Mouse (Mus musculus): ENCODE measurements around the gene Edar. TPM values are rescaled to one million over a fixed set of nuclear protein-coding genes. Genes with fewer than 3 reads are reported as not detected.
A peak's percentile ranks its signal among the peaks of the same experiment; 100 is the strongest.

Gene Edar
- total RNA-seq, 2 experiments from 2014 or later = 0.21 to 0.24 TPM

- no peak for DNase-seq
Observed at GRCm38 (mm10) chr10:58651270-58652042, 24.0 kb downstream of the Edar start.

GRCm38 (mm10) chr10:58648787-58649186 is 26.7 kb downstream of the Edar start:
- DNase-seq = no peak

- no peak for DNase-seq
Observed at GRCm38 (mm10) chr10:58644671-58645070, 30.8 kb downstream of the Edar start.

- DNase-seq = no peak
Observed at GRCm38 (mm10) chr10:58644194-58644593, 31.3 kb downstream of the Edar start.

GRCm38 (mm10) chr10:58643001-58643400 is 32.5 kb downstream of the Edar start:
- DNase-seq = no peak

- no peak for DNase-seq
Observed at GRCm38 (mm10) chr10:58641631-58642030, 33.8 kb downstream of the Edar start.

- no peak for DNase-seq
Observed at GRCm38 (mm10) chr10:58640446-58641400, 34.7 kb downstream of the Edar start.

GRCm38 (mm10) chr10:58639291-58639690 is 36.2 kb downstream of the Edar start:
- no peak for DNase-seq

GRCm38 (mm10) chr10:58636431-58637080 is 38.9 kb downstream of the Edar start:
- DNase-seq = no peak

- DNase-seq = no peak
Observed at GRCm38 (mm10) chr10:58633507-58633906, 41.9 kb downstream of the Edar start.

GRCm38 (mm10) chr10:58627569-58627968 is 47.9 kb downstream of the Edar start:
- peak; percentile 46 for DNase-seq

GRCm38 (mm10) chr10:58624848-58625711 is 50.4 kb downstream of the Edar start:
- no peak for DNase-seq

- no peak for DNase-seq
Observed at GRCm38 (mm10) chr10:58619266-58619665, 56.2 kb downstream of the Edar start.

- no peak for DNase-seq
Observed at GRCm38 (mm10) chr10:58618501-58619216, 56.8 kb downstream of the Edar start.

- no peak for DNase-seq
Observed at GRCm38 (mm10) chr10:58616565-58616964, 58.9 kb downstream of the Edar start.

- DNase-seq = no peak
Observed at GRCm38 (mm10) chr10:58614601-58615000, 60.9 kb downstream of the Edar start.

- peak; percentile 29 for DNase-seq
Observed at GRCm38 (mm10) chr10:58610484-58611261, 64.8 kb downstream of the Edar start.

- no peak for DNase-seq
Observed at GRCm38 (mm10) chr10:58608858-58609257, 66.6 kb downstream of the Edar start.

GRCm38 (mm10) chr10:58606356-58606755 is 69.1 kb downstream of the Edar start:
- DNase-seq = no peak

GRCm38 (mm10) chr10:58604779-58605178 is 70.7 kb downstream of the Edar start:
- DNase-seq = peak; percentile 78
